Mouse (Mus musculus) C2C12 (cell line): Measurements from ENCODE around the gene Tpm1. TPM values are rescaled to one million over a fixed set of nuclear protein-coding genes. Genes with fewer than 3 reads are reported as not detected.
A peak's percentile ranks its signal among the peaks of the same experiment; 100 is the strongest.

Source experiments
- H3K27me3 ChIP-seq: one replicate; pipeline ENCODE4 v1.6.1; 2011; ENCODE audit not compliant: control insufficient read depth, insufficient read depth, insufficient read length
- H3K36me3 ChIP-seq: one replicate; pipeline ENCODE4 v1.6.1; 2011; ENCODE audit not compliant: control insufficient read depth, insufficient read depth
- H3K4me3 ChIP-seq: one replicate; pipeline ENCODE4 v1.5.1; 2011; ENCODE audit warnings: mild to moderate bottlenecking, control low read depth; ENCODE audit not compliant: poor library complexity, insufficient read depth, severe bottlenecking
- H3K79me2 ChIP-seq: one replicate; pipeline ENCODE4 v1.6.1; 2011; ENCODE audit not compliant: control insufficient read depth, insufficient read depth
- H3K79me3 ChIP-seq: one replicate; pipeline ENCODE4 v1.6.1; 2011; ENCODE audit warnings: low read depth, control low read depth
- H3ac ChIP-seq: one replicate; pipeline ENCODE3; 2011; ENCODE audit warnings: low read depth; ENCODE audit not compliant: control insufficient read depth, insufficient read length
- CEBPB ChIP-seq: IDR thresholded peaks from one replicate; pipeline ENCODE4 v1.6.1; 2011; ENCODE audit warnings: low read depth, mild to moderate bottlenecking, control low read depth, moderate library complexity
- CTCF ChIP-seq: IDR thresholded peaks from one replicate; pipeline ENCODE4 v1.5.1; 2011; ENCODE audit not compliant: control insufficient read depth, insufficient read depth, insufficient read length
- FOSL1 ChIP-seq: IDR thresholded peaks from one replicate; pipeline ENCODE4 v1.8.0; 2011; ENCODE audit warnings: mild to moderate bottlenecking, low read length; ENCODE audit not compliant: poor library complexity, insufficient read depth, severe bottlenecking
- MAX ChIP-seq: IDR thresholded peaks from one replicate; pipeline ENCODE4 v1.6.1; 2011; ENCODE audit warnings: mild to moderate bottlenecking, control low read depth
- MYOD1 ChIP-seq: IDR thresholded peaks from one replicate; pipeline ENCODE4 v1.6.1; 2011; ENCODE audit warnings: low read depth; ENCODE audit not compliant: control insufficient read depth, insufficient read length
- MYOG ChIP-seq: IDR thresholded peaks from one replicate; pipeline ENCODE4 v1.6.1; 2011; ENCODE audit not compliant: control insufficient read depth, insufficient read length; ENCODE audit errors: extremely low read depth
- USF1 ChIP-seq: IDR thresholded peaks from one replicate; pipeline ENCODE4 v1.6.1; 2011; ENCODE audit warnings: low read depth, mild to moderate bottlenecking, control low read depth, moderate library complexity
- long read RNA-seq, 2 experiments: library from polyadenylated mRNA; unstranded; transcript quantifications; one replicate each; pipeline ENCODE4 v2.0.0; 2019 to 2020
- polyA plus RNA-seq: library from polyadenylated mRNA; unstranded; fragments of >200 nt; fragmentation: generic; extraction: Trizol; gene quantifications from one replicate; pipeline ENCODE4 v1.2.1, GENCODE M21; 2012; ENCODE audit warnings: missing spikeins

The Tpm1 gene
- polyA plus RNA-seq = 1,080 TPM
- long read RNA-seq, experiment 1, transcript Tpm1-216 (9 exons, 1,898 nt) = major isoform, 1,045 of 1,716 reads
- long read RNA-seq, experiment 1, transcript Tpm1-219 (4 exons, 649 nt) = minor isoform, 101 of 1,716 reads
- long read RNA-seq, experiment 1, transcript Tpm1-205 (10 exons, 1,208 nt) = minor isoform, 119 of 1,716 reads
- long read RNA-seq, experiment 1, transcript Tpm1-211 (8 exons, 1,607 nt) = minor isoform, 167 of 1,716 reads
- long read RNA-seq, experiment 1, partial matches to known transcripts = 102 of 1,716 reads
- long read RNA-seq, experiment 1, other reads (novel, unspliced or antisense) = 128 of 1,716 reads
- long read RNA-seq, experiment 2, transcript Tpm1-216 (9 exons, 1,898 nt) = major isoform, 3,869 of 4,826 reads
- long read RNA-seq, experiment 2, transcript Tpm1-213 (9 exons, 1,742 nt) = minor isoform, 370 of 4,826 reads
- long read RNA-seq, experiment 2, transcript Tpm1-212 (8 exons, 1,714 nt) = minor isoform, 28 of 4,826 reads
- long read RNA-seq, experiment 2, transcript Tpm1-211 (8 exons, 1,607 nt) = minor isoform, 314 of 4,826 reads
- long read RNA-seq, experiment 2, partial matches to known transcripts = 32 of 4,826 reads
- long read RNA-seq, experiment 2, other reads (novel, unspliced or antisense) = 136 of 4,826 reads

- no peaks in the 10 kb centered on the region for H3K27me3 ChIP-seq
- no peak for TF ChIP-seq FOSL1
- TF ChIP-seq MYOG = no peak
- no peak for TF ChIP-seq CEBPB
- TF ChIP-seq MYOD1 = no peak
- no peak for TF ChIP-seq MAX
- TF ChIP-seq USF1 = no peak
- TF ChIP-seq CTCF = no peak
- H3K79me3 ChIP-seq = peaks cover 39% of the 10 kb centered on the region
- H3ac ChIP-seq = peak within 1 kb of the TSS; percentile 73
- H3K36me3 ChIP-seq = peaks cover 33% of the 10 kb centered on the region
- H3K79me2 ChIP-seq = peaks cover 48% of the 10 kb centered on the region
- peak within 1 kb of the TSS; percentile 60 for H3K4me3 ChIP-seq
Measured at GRCm38 (mm10) chr9:67049086-67049824, at the start of gene Tpm1. TSS of gene Tpm1 (minus strand) at chr9:67049406.

GRCm38 (mm10) chr9:67094371-67094770 is 45.2 kb upstream of the Tpm1 start:
- Histone ChIP-seq H3K79me2 (no peaks in the 10 kb centered on the region), H3K4me3 (no peak overlapping the region), H3K79me3 (no peaks in the 10 kb centered on the region), H3K36me3 (no peaks in the 10 kb centered on the region), H3ac (no peak overlapping the region), H3K27me3 (no peaks in the 10 kb centered on the region)
- TF ChIP-seq MYOD1 = no peak
- TF ChIP-seq USF1 = no peak
- TF ChIP-seq CTCF = no peak
- no peak for TF ChIP-seq MYOG
- no peak for TF ChIP-seq MAX
- no peak for TF ChIP-seq FOSL1
- TF ChIP-seq CEBPB = no peak

GRCm38 (mm10) chr9:67092210-67092609 is 43.0 kb upstream of the Tpm1 start:
- H3ac ChIP-seq = no peak overlapping the region
- H3K79me3 ChIP-seq = no peaks in the 10 kb centered on the region
- no peak overlapping the region for H3K4me3 ChIP-seq
- no peaks in the 10 kb centered on the region for H3K79me2 ChIP-seq
- H3K36me3 ChIP-seq = no peaks in the 10 kb centered on the region
- no peaks in the 10 kb centered on the region for H3K27me3 ChIP-seq
- no peak for TF ChIP-seq FOSL1
- no peak for TF ChIP-seq MYOG
- TF ChIP-seq CEBPB = no peak
- TF ChIP-seq MAX = no peak
- no peak for TF ChIP-seq MYOD1
- no peak for TF ChIP-seq CTCF
- no peak for TF ChIP-seq USF1

- Histone ChIP-seq H3ac (no peak overlapping the region), H3K79me3 (no peaks in the 10 kb centered on the region), H3K4me3 (no peak overlapping the region), H3K79me2 (no peaks in the 10 kb centered on the region), H3K36me3 (no peaks in the 10 kb centered on the region), H3K27me3 (no peaks in the 10 kb centered on the region)
- TF ChIP-seq USF1 (no peak), MAX (no peak), CTCF (no peak), MYOD1 (no peak), CEBPB (no peak), FOSL1 (no peak), MYOG (no peak)
Measured at GRCm38 (mm10) chr9:67091598-67091997, 42.4 kb upstream of the Tpm1 start.

GRCm38 (mm10) chr9:67091151-67091550 is 41.9 kb upstream of the Tpm1 start:
- no peaks in the 10 kb centered on the region for H3K36me3 ChIP-seq
- TF ChIP-seq MYOG (no peak), USF1 (no peak), CTCF (no peak), CEBPB (no peak), MAX (no peak), MYOD1 (no peak), FOSL1 (no peak)
- no peaks in the 10 kb centered on the region for H3K79me2 ChIP-seq
- H3K79me3 ChIP-seq = no peaks in the 10 kb centered on the region
- no peak overlapping the region for H3K4me3 ChIP-seq
- no peaks in the 10 kb centered on the region for H3K27me3 ChIP-seq
- H3ac ChIP-seq = no peak overlapping the region
